Mouse (Mus musculus): ENCODE results near the gene Rere.

- TF ChIP-seq POLR2A (IDR thresholded peaks at IDR 0.05; ENCODE audit: borderline replicate concordance, extremely low read depth, low read depth, low read length) (no peak), CTCF (IDR thresholded peaks at IDR 0.05; ENCODE audit: insufficient read depth, low read length) (no peak)
These were observed 81.4 kb downstream of the Rere start for GRCm38 (mm10) chr4:150362858-150363257.
